Mouse (Mus musculus) olfactory bulb, adult 2 months (tissue): Measurements from ENCODE around the gene Sptbn4.

Experiments
- CTCF ChIP-seq: fragments of 200-500 bp; IDR thresholded peaks from 2 replicates; pipeline ENCODE4 v1.5.1; 2012; ENCODE audit warnings: low read depth, mild to moderate bottlenecking, low read length, moderate library complexity; ENCODE audit not compliant: insufficient read depth
- POLR2A ChIP-seq: fragments of 200-500 bp; IDR thresholded peaks from 2 replicates; pipeline ENCODE4 v1.6.1; 2012; ENCODE audit warnings: mild to moderate bottlenecking, low read depth, low read length, moderate library complexity; ENCODE audit not compliant: insufficient read depth

DNA sequence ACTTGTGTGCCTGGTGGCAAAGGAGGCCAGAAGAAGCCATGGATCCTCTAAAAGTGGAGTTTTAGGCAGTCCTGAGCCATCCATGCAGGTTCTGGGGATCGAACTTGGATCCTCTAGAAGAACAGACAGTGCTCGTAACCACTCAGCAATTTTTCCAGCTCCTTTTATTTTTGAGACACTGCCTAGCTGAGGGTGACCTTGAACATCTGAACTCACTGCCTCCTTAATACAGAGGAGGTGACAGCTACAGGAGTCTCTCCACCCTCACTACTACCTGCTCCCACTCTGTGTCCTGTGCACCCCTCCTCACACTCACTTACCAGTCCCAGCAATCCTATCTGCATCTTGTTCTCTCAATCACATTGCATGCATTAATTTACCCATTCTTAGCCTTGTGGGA, 28.1 kb upstream of the Sptbn4 start:
- TF ChIP-seq POLR2A (no peak), CTCF (no peak)
